Mouse (Mus musculus) kidney, embryonic 15.5 days (tissue): ENCODE measurements at regions not wholly inside any gene's neighbourhood (a gene's known extent, or its start where the extent isn't known, plus 50 kb on each side); places are given as distances from the start of the nearest gene placed in this dataset.

Source experiments
- ATAC-seq: fragments of 200-750 bp; cut with Nextera tagmentation; replicated peaks from 2 replicates; pipeline ENCODE4 v1.8.0; 2017; ENCODE audit warnings: moderate TSS enrichment; ENCODE audit not compliant: low FRiP score
- H3K27ac ChIP-seq: fragments of 300-500 bp; sonication (generic); 2 replicates; pipeline ENCODE4 v1.5.1; 2015; ENCODE audit warnings: mild to moderate bottlenecking, inconsistent platforms
- H3K27me3 ChIP-seq: fragments of 300-500 bp; sonication (generic); 2 replicates; pipeline ENCODE4 v1.6.1; 2015; ENCODE audit warnings: inconsistent platforms
- H3K36me3 ChIP-seq: fragments of 300-500 bp; sonication (generic); 2 replicates; pipeline ENCODE4 v1.6.1; 2015; ENCODE audit warnings: inconsistent platforms
- H3K4me1 ChIP-seq: fragments of 300-500 bp; sonication (generic); 2 replicates; pipeline ENCODE4 v1.6.1; 2015; ENCODE audit warnings: inconsistent platforms
- H3K4me2 ChIP-seq: fragments of 300-500 bp; sonication (generic); 2 replicates; pipeline ENCODE4 v1.6.1; 2015; ENCODE audit warnings: moderate library complexity, mild to moderate bottlenecking, inconsistent platforms
- H3K4me3 ChIP-seq: fragments of 300-500 bp; sonication (generic); replicated peaks from 2 replicates; pipeline ENCODE4 v1.5.1; 2015; ENCODE audit warnings: mild to moderate bottlenecking, inconsistent platforms
- H3K9ac ChIP-seq: fragments of 300-500 bp; sonication (generic); 2 replicates; pipeline ENCODE4 v1.6.1; 2015; ENCODE audit warnings: mild to moderate bottlenecking, inconsistent platforms
- H3K9me3 ChIP-seq: fragments of 300-500 bp; sonication (generic); replicated peaks from 2 replicates; pipeline ENCODE4 v1.6.1; 2016; ENCODE audit warnings: inconsistent platforms
- WGBS: fragments of 180-500 bp; shearing (Covaris S2); methylation state at CpG from one replicate; pipeline ENCODE4 v1.1.7; 2015; ENCODE audit warnings: mixed read lengths; 5-methylcytosine and 5-hydroxymethylcytosine counted together

GRCm38 (mm10) chr1:73112711-73113110 is 97.0 kb upstream of the Tnp1 start:
- no peaks in the 10 kb centered on the region for H3K27me3 ChIP-seq
- H3K4me2 ChIP-seq, result no peak overlapping the region
- H3K27ac ChIP-seq, result no peak overlapping the region
- H3K36me3 ChIP-seq, result no peaks in the 10 kb centered on the region
- no peaks in the 10 kb centered on the region for H3K9me3 ChIP-seq
- 56% methylated on average over 3 of the region's 3 CpGs for WGBS
- H3K4me1 ChIP-seq, result 0 out of 2 replicates have a peak, but pooled peaks cover 8% of the 10 kb centered on the region
- H3K4me3 ChIP-seq, result no peak overlapping the region
- H3K9ac ChIP-seq, result no peak overlapping the region
- no peak for ATAC-seq

- ATAC-seq, result no peak
- Histone ChIP-seq H3K27ac (no peak overlapping the region), H3K4me2 (no peak overlapping the region), H3K9me3 (no peaks in the 10 kb centered on the region), H3K36me3 (no peaks in the 10 kb centered on the region), H3K4me3 (no peak overlapping the region), H3K9ac (no peak overlapping the region), H3K4me1 (0 out of 2 replicates have a peak, but pooled peaks cover 7% of the 10 kb centered on the region), H3K27me3 (no peaks in the 10 kb centered on the region)
- WGBS, result 94% methylated on average over 5 of the region's 5 CpGs
Measured at GRCm38 (mm10) chr1:73111911-73112310, 96.2 kb upstream of the Tnp1 start.

- ATAC-seq, result no peak
- H3K4me2 ChIP-seq, result no peak overlapping the region
- H3K4me1 ChIP-seq, result no peaks in the 10 kb centered on the region
- H3K27ac ChIP-seq, result no peak overlapping the region
- H3K9ac ChIP-seq, result no peak overlapping the region
- no peaks in the 10 kb centered on the region for H3K36me3 ChIP-seq
- no peaks in the 10 kb centered on the region for H3K9me3 ChIP-seq
- 75% methylated on average over 4 of the region's 4 CpGs for WGBS
- H3K4me3 ChIP-seq, result no peak overlapping the region
- H3K27me3 ChIP-seq, result no peaks in the 10 kb centered on the region
Measured at GRCm38 (mm10) chr1:73105856-73106463, 90.3 kb upstream of the Tnp1 start.

GRCm38 (mm10) chr1:73097645-73098440 is 82.1 kb upstream of the Tnp1 start:
- no peaks in the 10 kb centered on the region for H3K36me3 ChIP-seq
- no peaks in the 10 kb centered on the region for H3K4me1 ChIP-seq
- no peak overlapping the region for H3K9ac ChIP-seq
- no peak overlapping the region for H3K4me2 ChIP-seq
- WGBS, result 86% methylated on average over 6 of the region's 6 CpGs
- no peaks in the 10 kb centered on the region for H3K27me3 ChIP-seq
- no peak overlapping the region for H3K27ac ChIP-seq
- no peak overlapping the region for H3K4me3 ChIP-seq
- ATAC-seq, result no peak
- H3K9me3 ChIP-seq, result no peaks in the 10 kb centered on the region

DNA sequence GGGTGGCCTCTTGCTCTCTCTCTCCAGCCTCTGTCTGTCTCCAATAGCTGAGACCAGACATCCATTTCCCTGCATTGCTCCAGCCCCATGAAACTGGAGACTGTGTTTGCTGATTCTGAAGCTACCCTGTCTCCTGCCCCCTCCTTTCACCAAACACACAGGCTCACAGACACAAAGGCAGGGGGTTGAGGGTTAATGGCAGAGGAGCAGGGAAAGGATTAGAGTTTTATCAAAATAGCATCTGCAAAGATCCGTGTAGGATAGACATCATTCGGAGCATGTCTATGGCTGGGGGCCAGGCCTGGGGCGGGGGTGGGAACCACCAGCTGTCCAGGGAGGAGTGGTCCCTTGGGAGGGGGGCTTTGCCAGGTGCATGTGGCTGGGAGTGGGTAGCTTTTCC is 73.9 kb upstream of the Tnp1 start:
- 20% methylated on average over 3 of the region's 3 CpGs for WGBS
- Histone ChIP-seq H3K36me3 (no peaks in the 10 kb centered on the region), H3K27me3 (no peaks in the 10 kb centered on the region)

DNA sequence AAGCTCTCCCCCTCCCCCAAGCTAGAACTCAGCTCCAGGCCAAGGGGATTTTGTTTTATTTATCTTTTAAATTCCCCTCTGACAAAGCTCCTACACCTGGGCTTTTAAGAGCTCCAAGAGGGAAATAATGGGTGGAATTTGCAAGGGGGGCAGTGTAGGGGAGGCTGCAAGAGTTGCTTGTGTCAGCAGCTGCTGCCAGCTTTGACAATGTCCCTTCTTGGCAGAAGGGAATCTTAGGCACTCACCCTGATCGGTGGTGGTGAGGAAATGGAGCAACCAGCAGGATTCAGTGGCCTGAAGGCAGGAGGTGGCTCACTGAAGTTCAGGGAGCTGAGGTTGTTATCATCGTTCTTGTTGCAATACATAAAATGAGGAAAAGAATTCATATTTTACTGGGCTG is 72.8 kb upstream of the Tnp1 start:
- H3K4me1 ChIP-seq, result 0 out of 2 replicates have a peak, but pooled peaks cover 5% of the 10 kb centered on the region
- no peak overlapping the region for H3K27ac ChIP-seq
- no peaks in the 10 kb centered on the region for H3K9me3 ChIP-seq
- no peak overlapping the region for H3K4me3 ChIP-seq
- no peaks in the 10 kb centered on the region for H3K27me3 ChIP-seq
- H3K9ac ChIP-seq, result no peak overlapping the region
- H3K36me3 ChIP-seq, result no peaks in the 10 kb centered on the region
- H3K4me2 ChIP-seq, result no peak overlapping the region
- no peak for ATAC-seq
- 38% methylated on average over 2 of the region's 2 CpGs for WGBS

More for the DNA sequence above, 73.9 kb upstream of the Tnp1 start:
- no peaks in the 10 kb centered on the region for H3K9me3 ChIP-seq
- ATAC-seq, result no peak; the same call in 1 of the 2 replicates
- H3K4me2 ChIP-seq, result no peak overlapping the region
- H3K9ac ChIP-seq, result no peak overlapping the region
- H3K4me1 ChIP-seq, result 0 out of 2 replicates have a peak, but pooled peaks cover 5% of the 10 kb centered on the region
- H3K27ac ChIP-seq, result no peak overlapping the region
- H3K4me3 ChIP-seq, result no peak overlapping the region

- Histone ChIP-seq H3K36me3 (no peaks in the 10 kb centered on the region), H3K4me1 (0 out of 2 replicates have a peak, but pooled peaks cover 4% of the 10 kb centered on the region), H3K27me3 (no peaks in the 10 kb centered on the region), H3K9me3 (no peaks in the 10 kb centered on the region), H3K4me3 (no peak overlapping the region), H3K27ac (no peak overlapping the region), H3K4me2 (no peak overlapping the region), H3K9ac (no peak overlapping the region)
- WGBS, result 64% methylated on average over 2 of the region's 2 CpGs
- ATAC-seq, result no peak
Measured at GRCm38 (mm10) chr1:73084946-73085345, 69.2 kb upstream of the Tnp1 start.

DNA sequence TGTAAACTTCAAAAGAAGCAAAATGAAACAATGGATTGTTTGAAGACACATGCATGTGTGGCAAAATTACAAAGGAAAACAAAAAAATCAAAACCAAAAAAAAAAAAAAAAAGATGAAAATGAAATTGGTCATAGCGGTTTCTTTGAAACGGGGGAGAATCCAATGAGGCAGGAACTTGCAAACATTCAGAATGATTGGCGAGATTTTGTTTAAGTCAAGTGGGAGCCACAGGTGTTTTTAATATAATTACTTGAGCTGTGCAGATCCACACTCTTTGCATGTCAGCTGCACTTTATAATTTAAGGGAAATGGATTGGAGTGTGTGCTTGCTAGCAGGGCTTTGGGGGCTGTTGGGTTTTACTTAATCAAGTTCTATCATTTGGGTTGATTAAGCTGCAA is 67.7 kb upstream of the Tnp1 start:
- Histone ChIP-seq H3K4me3 (no peak overlapping the region), H3K9ac (no peak overlapping the region), H3K36me3 (no peaks in the 10 kb centered on the region), H3K27ac (no peak overlapping the region), H3K9me3 (no peaks in the 10 kb centered on the region), H3K4me2 (no peak overlapping the region), H3K4me1 (no peaks in the 10 kb centered on the region), H3K27me3 (no peaks in the 10 kb centered on the region)
- ATAC-seq, result no peak
- WGBS, result 90% methylated on average over 3 of the region's 3 CpGs

- Histone ChIP-seq H3K27ac (no peak overlapping the region), H3K4me3 (no peak overlapping the region), H3K27me3 (no peaks in the 10 kb centered on the region), H3K4me2 (no peak overlapping the region), H3K4me1 (no peaks in the 10 kb centered on the region), H3K9ac (no peak overlapping the region), H3K9me3 (no peaks in the 10 kb centered on the region), H3K36me3 (no peaks in the 10 kb centered on the region)
- 82% methylated on average over 2 of the region's 2 CpGs for WGBS
- ATAC-seq, result no peak
Measured at GRCm38 (mm10) chr1:73079518-73079917, 63.8 kb upstream of the Tnp1 start.

GRCm38 (mm10) chr1:73077156-73077555 is 61.4 kb upstream of the Tnp1 start:
- ATAC-seq, result no peak
- Histone ChIP-seq H3K27me3 (no peaks in the 10 kb centered on the region), H3K4me2 (no peak overlapping the region), H3K36me3 (no peaks in the 10 kb centered on the region), H3K27ac (no peak overlapping the region), H3K9me3 (no peaks in the 10 kb centered on the region), H3K4me3 (no peak overlapping the region), H3K4me1 (no peaks in the 10 kb centered on the region), H3K9ac (no peak overlapping the region)
- WGBS, result 89% methylated on average over 4 of the region's 4 CpGs

DNA sequence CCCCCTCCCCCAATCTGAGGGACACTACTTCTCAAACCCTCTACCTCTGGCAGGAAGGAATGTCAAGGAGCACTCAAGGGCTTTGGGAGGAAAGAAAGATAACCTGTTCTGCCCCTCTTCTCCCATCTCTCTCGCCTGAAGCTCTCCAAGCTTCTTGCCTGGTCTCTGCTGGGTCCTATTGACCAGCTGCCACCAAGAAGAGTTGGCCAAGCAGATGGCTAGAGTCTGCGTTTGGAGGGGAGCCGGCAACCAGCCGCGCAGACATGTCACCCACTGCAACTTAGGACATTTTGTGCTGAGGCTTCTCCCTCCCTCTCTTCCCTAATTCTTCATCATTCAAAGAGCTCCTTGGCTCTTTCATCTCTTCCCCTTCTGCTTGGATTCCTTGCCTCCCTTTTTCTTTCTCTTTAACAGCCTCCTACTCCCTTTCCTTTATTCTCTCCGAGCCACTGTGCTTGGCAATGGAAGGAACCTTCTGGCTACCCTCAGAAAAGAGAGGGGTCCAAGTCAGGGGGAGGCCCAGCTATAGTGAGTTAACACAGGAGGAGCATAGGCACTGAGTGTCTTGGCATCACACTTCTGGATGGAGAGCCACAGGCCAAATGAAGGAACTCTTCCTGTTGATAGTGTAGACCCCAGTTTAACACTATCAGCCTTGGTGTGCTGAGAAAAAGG is 60.1 kb upstream of the Tnp1 start:
- no peak overlapping the region for H3K27ac ChIP-seq
- ATAC-seq, result no peak
- no peak overlapping the region for H3K9ac ChIP-seq
- H3K4me1 ChIP-seq, result no peaks in the 10 kb centered on the region
- H3K27me3 ChIP-seq, result no peaks in the 10 kb centered on the region
- no peaks in the 10 kb centered on the region for H3K36me3 ChIP-seq
- WGBS, result 81% methylated on average over 6 of the region's 6 CpGs
- H3K9me3 ChIP-seq, result no peaks in the 10 kb centered on the region
- no peak overlapping the region for H3K4me3 ChIP-seq
- no peak overlapping the region for H3K4me2 ChIP-seq

DNA sequence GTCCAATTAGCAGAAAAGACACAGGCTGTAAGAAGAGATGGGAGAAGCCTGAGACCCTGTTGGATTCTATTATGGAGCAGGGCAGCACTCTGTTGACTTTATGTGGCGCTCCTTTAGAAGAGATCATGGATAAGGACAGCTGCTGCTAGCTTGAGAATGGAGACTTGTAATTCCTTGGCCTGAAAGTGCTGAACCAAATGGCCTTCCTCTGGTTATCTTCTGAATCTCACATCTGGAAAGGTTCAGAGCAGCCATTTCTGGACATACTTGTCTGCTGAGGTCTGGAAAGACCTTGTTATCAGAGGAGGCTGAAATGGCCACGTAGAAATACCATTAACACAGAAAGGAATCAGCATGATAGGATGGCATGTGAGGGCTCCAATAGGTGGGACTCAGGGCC is 59.5 kb upstream of the Tnp1 start:
- Histone ChIP-seq H3K4me2 (no peak overlapping the region), H3K27me3 (no peaks in the 10 kb centered on the region), H3K9me3 (no peaks in the 10 kb centered on the region), H3K9ac (no peak overlapping the region), H3K4me1 (no peaks in the 10 kb centered on the region), H3K27ac (no peak overlapping the region), H3K4me3 (no peak overlapping the region), H3K36me3 (no peaks in the 10 kb centered on the region)
- whole genome bisulfite sequencing, result 76% methylated on average over 2 of the region's 2 CpGs
- ATAC-seq, result no peak
